Mouse (Mus musculus) liver, embryonic 14.5 days (tissue): ENCODE data around the gene Gnl3l. TPM values are rescaled to one million over a fixed set of nuclear protein-coding genes. Genes with fewer than 3 reads are reported as not detected.

Source experiments
- ATAC-seq: fragments of 200-750 bp; cut with Nextera tagmentation; 2 replicates; pipeline ENCODE4 v1.8.0; 2017; ENCODE audit warnings: moderate number of reproducible peaks, mild to moderate bottlenecking, moderate library complexity; ENCODE audit not compliant: insufficient read depth
- DNase-seq, 3 experiments: peaks; one replicate each; pipeline ENCODE4 v3.0.0-alpha.2; 2012 to 2013; ENCODE audit warnings: low read depth in 3 of 3, low spot score in 3 of 3
- H3K27ac ChIP-seq: fragments of 300-500 bp; sonication (generic); 2 replicates; pipeline ENCODE4 v1.5.1; 2014; ENCODE audit warnings: moderate library complexity, mild to moderate bottlenecking, control low read depth, inconsistent platforms
- H3K27me3 ChIP-seq: fragments of 300-500 bp; sonication (generic); 2 replicates; pipeline ENCODE4 v1.6.1; 2014; ENCODE audit warnings: mild to moderate bottlenecking, low read length, moderate library complexity; ENCODE audit not compliant: control insufficient read depth, insufficient read depth
- H3K36me3 ChIP-seq: fragments of 300-500 bp; sonication (generic); replicated peaks from 2 replicates; pipeline ENCODE4 v1.6.1; 2014; ENCODE audit warnings: low read depth; ENCODE audit not compliant: control insufficient read depth, insufficient read depth
- H3K4me1 ChIP-seq, 2 experiments: fragments of 200-500 bp in 1 of 2; fragments of 300-500 bp in 1 of 2; sonication (generic) in 1 of 2; replicated peaks; 2 replicates each; pipeline ENCODE4 v1.6.1; 2012 to 2014; ENCODE audit warnings: antibody characterized with exemption in 1 of 2, inconsistent platforms in 1 of 2, low read length in 1 of 2; ENCODE audit not compliant: control insufficient read depth in 2 of 2, insufficient read depth in 2 of 2
- H3K4me2 ChIP-seq: fragments of 300-500 bp; sonication (generic); 2 replicates; pipeline ENCODE4 v1.6.1; 2014; ENCODE audit warnings: low read depth, mild to moderate bottlenecking, control low read depth, moderate library complexity
- H3K4me3 ChIP-seq, 2 experiments: fragments of 200-500 bp in 1 of 2; fragments of 300-500 bp in 1 of 2; sonication (generic) in 1 of 2; 2 replicates each; pipeline ENCODE4 v1.5.1; 2012 to 2014; ENCODE audit warnings: low read depth in 2 of 2, low read length in 2 of 2, mild to moderate bottlenecking in 2 of 2, control low read depth in 1 of 2, inconsistent platforms in 1 of 2, moderate library complexity in 1 of 2; ENCODE audit not compliant: insufficient read depth in 1 of 2
- H3K9ac ChIP-seq: fragments of 300-500 bp; sonication (generic); replicated peaks from 2 replicates; pipeline ENCODE4 v1.6.1; 2014; ENCODE audit warnings: mild to moderate bottlenecking, control low read depth, moderate library complexity
- H3K9me3 ChIP-seq: fragments of 300-500 bp; sonication (generic); 2 replicates; pipeline ENCODE4 v1.6.1; 2016; ENCODE audit warnings: low read length, mixed read lengths; ENCODE audit not compliant: control insufficient read depth
- CTCF ChIP-seq: IDR thresholded peaks from 2 replicates; pipeline ENCODE4 v1.5.1; 2016; ENCODE audit warnings: antibody characterized with exemption, low read depth, control low read depth
- EP300 ChIP-seq: IDR thresholded peaks from 2 replicates; pipeline ENCODE4 v1.6.1; 2016; ENCODE audit warnings: antibody characterized with exemption, low read depth
- WGBS: fragments of 180-500 bp; shearing (Covaris S2); extraction: QIAGEN DNeasy Blood & Tissue Kit; methylation state at CpG from one replicate; pipeline ENCODE4 v1.1.7; 2014; ENCODE audit not compliant: insufficient replicate concordance; 5-methylcytosine and 5-hydroxymethylcytosine counted together
- polyA plus RNA-seq, 2 experiments: library from polyadenylated mRNA; depleted of rRNA in 1 of 2; stranded (reverse) in 1 of 2; unstranded in 1 of 2; fragments of >200 nt; fragmentation: Nextera tagmentation in 1 of 2; extraction: Ambion mirVana in 1 of 2; gene quantifications; 2 replicates each; pipeline versions ENCODE4 v1.2.1 to v1.2.3; 2012 to 2014

Gene Gnl3l
- polyA plus RNA-seq, 2 experiments, result 5.4 to 10.3 TPM

- Histone ChIP-seq H3K27ac (no peak overlapping the region), H3K4me2 (no peak overlapping the region), H3K4me3 (no peak overlapping the region), H3K9ac (no peak overlapping the region), H3K4me1 (peaks cover 2 to 14% of the 10 kb centered on the region in 2 experiments; a peak in 1 of 4 replicates), H3K9me3 (no peaks in the 10 kb centered on the region), H3K36me3 (no peaks in the 10 kb centered on the region), H3K27me3 (no peaks in the 10 kb centered on the region)
- ATAC-seq (no peak), DNase-seq (peak in 1 of 3 experiments; percentile 7)
- no peak for TF ChIP-seq CTCF
- WGBS, result 46% methylated on average over 3 of the region's 3 CpGs
Observed at GRCm38 (mm10) chrX:151018798-151019197, 1.7 kb upstream of the Gnl3l start.

DNA sequence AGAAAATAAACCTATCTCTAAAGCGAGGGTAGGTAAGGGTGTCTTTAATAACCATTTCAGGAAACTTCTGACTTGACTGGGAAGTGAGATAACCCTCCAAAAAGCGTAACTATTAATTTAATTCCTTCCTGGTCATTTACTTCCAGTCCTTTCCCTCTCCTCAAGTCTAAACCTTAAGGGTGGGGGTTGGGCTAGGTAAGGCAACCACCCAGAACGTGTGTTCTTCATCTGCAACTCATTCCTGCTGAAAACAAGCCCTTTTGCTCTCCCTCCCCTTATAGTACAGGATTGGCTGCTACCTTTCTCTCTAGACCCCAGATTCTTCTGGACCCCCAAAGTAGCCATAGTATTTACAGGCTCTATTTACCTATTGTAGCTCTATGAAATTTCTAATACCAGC, 775 bp upstream of the Gnl3l start:
- H3K4me1 ChIP-seq, result peaks cover 2 to 14% of the 10 kb centered on the region in 2 experiments; a peak in 1 of 4 replicates
- no peaks in the 10 kb centered on the region for H3K9me3 ChIP-seq
- peak overlapping the region; percentile 59 to 73 for H3K4me3 ChIP-seq
- H3K36me3 ChIP-seq, result no peaks in the 10 kb centered on the region
- 11% methylated on average over 3 of the region's 3 CpGs for WGBS
- DNase-seq (no peak), ATAC-seq (no peak)
- H3K4me2 ChIP-seq, result peak overlapping the region; percentile 71
- TF ChIP-seq EP300 (no peak), CTCF (no peak)
- H3K27me3 ChIP-seq, result no peaks in the 10 kb centered on the region
- peak overlapping the region; percentile 10 for H3K9ac ChIP-seq
- H3K27ac ChIP-seq, result no peak overlapping the region

DNA sequence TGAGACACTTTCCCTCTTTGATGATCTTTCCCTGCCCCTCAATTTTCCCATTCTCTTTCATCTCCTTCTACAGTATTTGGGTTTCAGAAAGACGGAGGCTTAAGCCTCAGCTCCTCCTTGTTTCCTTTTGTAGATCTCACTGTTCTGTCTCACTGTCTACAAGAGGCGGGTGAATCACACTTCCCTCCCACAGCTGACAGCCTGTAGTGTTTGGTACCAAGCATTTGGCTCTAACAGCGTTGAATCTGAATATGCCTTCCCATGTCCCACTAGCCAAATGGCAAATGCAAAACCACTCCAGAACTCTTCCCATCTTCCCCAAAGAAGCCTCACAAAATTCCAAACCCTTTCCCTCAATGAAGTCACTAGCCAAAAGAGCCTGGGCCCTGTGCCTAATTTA, 20.3 kb downstream of the Gnl3l start:
- H3K4me2 ChIP-seq, result no peak overlapping the region
- no peaks in the 10 kb centered on the region for H3K27me3 ChIP-seq
- H3K4me3 ChIP-seq, result no peak overlapping the region
- no peak overlapping the region for H3K9ac ChIP-seq
- WGBS, result 70% methylated on average over 3 of the region's 3 CpGs
- no peak for ATAC-seq
- no peak overlapping the region for H3K27ac ChIP-seq
- no peaks in the 10 kb centered on the region for H3K4me1 ChIP-seq
- no peaks in the 10 kb centered on the region for H3K9me3 ChIP-seq
- TF ChIP-seq CTCF, result no peak
- TF ChIP-seq EP300, result no peak
- peaks cover 2% of the 10 kb centered on the region for H3K36me3 ChIP-seq
- no peak for DNase-seq

GRCm38 (mm10) chrX:150981621-150982020, 35.5 kb downstream of the Gnl3l start:
- H3K9me3 ChIP-seq, result no peaks in the 10 kb centered on the region
- H3K9ac ChIP-seq, result no peak overlapping the region
- no peak for DNase-seq
- no peaks in the 10 kb centered on the region for H3K4me1 ChIP-seq
- H3K4me3 ChIP-seq, result no peak overlapping the region
- H3K4me2 ChIP-seq, result no peak overlapping the region
- H3K27me3 ChIP-seq, result no peaks in the 10 kb centered on the region
- no peaks in the 10 kb centered on the region; the same call in 1 of the 2 replicates for H3K36me3 ChIP-seq
- no peak overlapping the region for H3K27ac ChIP-seq
- 42% methylated on average over 1 of the region's 1 CpGs for WGBS
- no peak for ATAC-seq
- TF ChIP-seq CTCF (no peak), EP300 (no peak)

- H3K36me3 ChIP-seq, result no peaks in the 10 kb centered on the region
- no peaks in the 10 kb centered on the region for H3K27me3 ChIP-seq
- H3K4me2 ChIP-seq, result no peak overlapping the region
- DNase-seq (no peak), ATAC-seq (no peak)
- no peak overlapping the region for H3K9ac ChIP-seq
- H3K27ac ChIP-seq, result no peak overlapping the region
- WGBS, result 84% methylated on average over 5 of the region's 5 CpGs
- no peaks in the 10 kb centered on the region for H3K4me1 ChIP-seq
- no peaks in the 10 kb centered on the region for H3K9me3 ChIP-seq
- TF ChIP-seq EP300, result no peak
- TF ChIP-seq CTCF, result no peak
- H3K4me3 ChIP-seq, result no peak overlapping the region
Observed at GRCm38 (mm10) chrX:150975424-150975823, 41.7 kb downstream of the Gnl3l start.
